Mouse (Mus musculus): ENCODE results near the gene Mgll. TPM values are rescaled to one million over a fixed set of nuclear protein-coding genes. Genes with fewer than 3 reads are reported as not detected.

Gene Mgll
- polyA plus RNA-seq, 1 experiment from 2014 or later: 55.0 TPM

DNA sequence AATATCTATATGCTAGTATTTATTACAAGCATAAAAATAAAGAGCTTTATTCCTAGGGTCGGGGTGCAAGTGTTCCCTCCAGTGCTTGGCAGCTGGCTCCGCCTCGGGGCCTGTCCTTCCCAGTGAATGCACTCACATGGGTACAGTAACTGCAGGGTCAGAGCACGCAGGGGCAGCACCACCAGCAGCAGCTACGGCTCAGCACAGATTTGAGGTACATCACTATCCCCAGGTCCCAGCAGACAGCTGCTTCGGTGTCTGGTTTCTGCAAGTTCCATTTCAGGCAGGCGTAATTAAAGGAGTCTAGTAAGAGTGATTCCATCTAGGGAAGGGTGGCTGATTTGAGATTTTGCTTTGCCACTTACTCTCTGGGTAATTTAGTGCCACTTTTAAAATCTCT is 134.1 kb downstream of the Mgll start:
- H3K4me1 ChIP-seq (ENCODE audit: control insufficient read depth, insufficient read depth, low read length): no peaks in the 10 kb centered on the region
- H3K27ac ChIP-seq (ENCODE audit: low read length): no peak overlapping the region
- H3K36me3 ChIP-seq (ENCODE audit: control insufficient read depth, insufficient read depth, low read length): peaks cover 44% of the 10 kb centered on the region
- H3K4me3 ChIP-seq (ENCODE audit: low read depth, low read length): no peak overlapping the region
- no peak overlapping the region for H3K9ac ChIP-seq (ENCODE audit: low read depth, low read length)
- no peak overlapping the region for H3K4me2 ChIP-seq (ENCODE audit: low read length)
- 70% methylated on average over 7 of the region's 7 CpGs for WGBS
- ATAC-seq: no peak
- H3K9me3 ChIP-seq (replicated peaks; ENCODE audit: control insufficient read depth, low read length, poor library complexity, severe bottlenecking): no peaks in the 10 kb centered on the region
- no peaks in the 10 kb centered on the region for H3K27me3 ChIP-seq (ENCODE audit: control insufficient read depth, insufficient read depth, low read depth, low read length)

DNA sequence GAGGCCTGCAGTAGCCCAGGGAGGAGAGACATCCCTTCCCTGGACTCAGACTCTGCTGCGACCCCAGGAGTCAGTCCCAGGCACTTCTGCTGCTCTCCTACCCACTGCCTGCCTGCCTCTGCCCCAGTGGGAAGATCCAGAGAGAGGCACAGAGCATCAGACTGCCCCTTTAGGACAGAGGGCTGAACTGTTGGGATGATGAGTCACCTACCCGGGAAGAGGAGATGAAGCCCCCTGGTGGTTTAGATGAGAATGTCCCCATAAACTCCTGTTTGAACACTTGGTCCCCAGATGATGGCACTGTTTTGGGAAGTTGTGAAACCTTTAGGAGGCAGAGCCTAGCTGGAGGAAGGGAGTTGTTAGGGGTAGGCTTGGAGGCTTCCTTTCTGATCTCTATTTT is 136.7 kb downstream of the Mgll start:
- Histone ChIP-seq H3K36me3 (ENCODE audit: control insufficient read depth, insufficient read depth, low read length) (peaks cover 47% of the 10 kb centered on the region), H3K4me1 (ENCODE audit: control insufficient read depth, insufficient read depth, low read length) (no peaks in the 10 kb centered on the region), H3K4me2 (ENCODE audit: low read length) (no peak overlapping the region), H3K27me3 (ENCODE audit: control insufficient read depth, insufficient read depth, low read depth, low read length) (no peaks in the 10 kb centered on the region), H3K4me3 (ENCODE audit: low read depth, low read length) (no peak overlapping the region), H3K9ac (ENCODE audit: low read depth, low read length) (no peak overlapping the region), H3K9me3 (replicated peaks; ENCODE audit: control insufficient read depth, low read length, poor library complexity, severe bottlenecking) (no peaks in the 10 kb centered on the region), H3K27ac (ENCODE audit: low read length) (no peak overlapping the region)
- no peak for ATAC-seq
- 6% methylated on average over 2 of the region's 2 CpGs for WGBS

DNA sequence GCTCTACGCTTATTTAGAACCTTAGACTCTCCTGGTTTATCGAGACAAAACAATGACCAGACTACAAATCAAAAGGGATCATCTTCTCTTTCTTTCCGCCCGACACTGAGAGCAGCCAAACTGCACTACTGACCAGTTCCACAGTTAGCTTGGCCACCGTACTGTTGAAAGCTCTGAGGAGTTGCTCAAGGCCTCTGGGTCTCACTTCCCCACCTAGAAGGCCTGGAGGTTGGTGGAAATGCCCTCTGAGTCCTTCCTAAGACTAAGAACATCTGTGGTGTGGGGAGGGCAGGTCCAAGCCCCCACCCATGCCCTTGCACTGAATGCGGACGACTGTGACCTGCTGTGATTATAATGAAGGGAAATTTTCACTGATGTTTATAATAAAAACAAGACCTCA is 141.5 kb downstream of the Mgll start:
- no peak for ATAC-seq
- Histone ChIP-seq H3K27ac (ENCODE audit: low read length) (no peak overlapping the region), H3K4me2 (ENCODE audit: low read length) (no peak overlapping the region), H3K4me1 (ENCODE audit: control insufficient read depth, insufficient read depth, low read length) (peaks cover 13% of the 10 kb centered on the region), H3K9me3 (replicated peaks; ENCODE audit: control insufficient read depth, low read length, poor library complexity, severe bottlenecking) (no peaks in the 10 kb centered on the region), H3K36me3 (ENCODE audit: control insufficient read depth, insufficient read depth, low read length) (peaks cover 32% of the 10 kb centered on the region), H3K27me3 (ENCODE audit: control insufficient read depth, insufficient read depth, low read depth, low read length) (no peaks in the 10 kb centered on the region), H3K4me3 (ENCODE audit: low read depth, low read length) (no peak overlapping the region), H3K9ac (ENCODE audit: low read depth, low read length) (no peak overlapping the region)
- WGBS: 87% methylated on average over 7 of the region's 7 CpGs

DNA sequence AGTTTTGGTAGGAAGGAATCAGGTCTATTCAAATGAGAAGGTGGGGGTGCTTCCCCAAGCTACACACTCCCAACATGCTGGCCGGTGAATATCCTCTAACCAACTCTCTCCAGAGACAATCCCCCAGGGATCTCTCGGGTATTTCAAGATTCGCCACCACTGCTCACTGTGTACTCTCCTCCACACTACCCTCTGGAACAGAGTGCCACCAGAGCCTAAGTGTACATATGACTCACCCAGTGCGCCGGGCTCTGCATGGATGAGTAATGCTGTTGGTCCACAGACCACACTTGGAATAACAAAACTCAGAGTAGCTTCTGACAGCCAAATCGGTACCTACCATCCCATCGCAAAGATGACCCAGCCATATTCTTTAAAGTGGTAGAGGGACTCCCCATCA is 145.2 kb downstream of the Mgll start:
- WGBS: 86% methylated on average over 7 of the region's 7 CpGs
- no peaks in the 10 kb centered on the region for H3K27me3 ChIP-seq (ENCODE audit: control insufficient read depth, insufficient read depth, low read depth, low read length)
- H3K4me3 ChIP-seq (ENCODE audit: low read depth, low read length): no peak overlapping the region
- no peak overlapping the region for H3K9ac ChIP-seq (ENCODE audit: low read depth, low read length)
- H3K36me3 ChIP-seq (ENCODE audit: control insufficient read depth, insufficient read depth, low read length): peaks cover 6% of the 10 kb centered on the region; the same call in 1 of the 2 replicates
- no peak overlapping the region for H3K27ac ChIP-seq (ENCODE audit: low read length)
- no peak for ATAC-seq
- H3K9me3 ChIP-seq (replicated peaks; ENCODE audit: control insufficient read depth, low read length, poor library complexity, severe bottlenecking): no peaks in the 10 kb centered on the region
- no peak overlapping the region for H3K4me2 ChIP-seq (ENCODE audit: low read length)
- peaks cover 40% of the 10 kb centered on the region for H3K4me1 ChIP-seq (ENCODE audit: control insufficient read depth, insufficient read depth, low read length)

DNA sequence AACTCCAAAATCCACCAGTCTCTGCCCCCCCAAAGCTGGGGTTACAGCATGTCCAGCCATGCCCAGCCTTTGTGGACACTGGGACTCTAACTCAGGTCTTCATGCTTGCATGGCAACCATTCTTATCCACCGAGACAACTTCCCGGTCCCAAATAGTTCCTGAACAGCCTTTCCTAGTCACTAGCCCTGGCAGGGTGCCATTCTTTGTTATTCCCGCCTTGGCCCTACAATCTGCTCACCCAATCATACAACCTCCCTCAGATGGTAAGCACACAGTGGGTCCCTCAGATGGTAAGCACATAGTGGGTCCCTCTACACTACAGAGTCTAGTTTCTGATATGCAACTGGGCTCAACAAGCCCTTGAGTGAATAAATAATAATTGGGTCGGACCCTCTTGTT is 146.4 kb downstream of the Mgll start:
- H3K27me3 ChIP-seq (ENCODE audit: control insufficient read depth, insufficient read depth, low read depth, low read length): no peaks in the 10 kb centered on the region
- no peak overlapping the region for H3K4me3 ChIP-seq (ENCODE audit: low read depth, low read length)
- no peak overlapping the region for H3K9ac ChIP-seq (ENCODE audit: low read depth, low read length)
- peaks cover 40% of the 10 kb centered on the region for H3K4me1 ChIP-seq (ENCODE audit: control insufficient read depth, insufficient read depth, low read length)
- H3K9me3 ChIP-seq (replicated peaks; ENCODE audit: control insufficient read depth, low read length, poor library complexity, severe bottlenecking): no peaks in the 10 kb centered on the region
- H3K36me3 ChIP-seq (ENCODE audit: control insufficient read depth, insufficient read depth, low read length): no peaks in the 10 kb centered on the region
- no peak for ATAC-seq
- H3K4me2 ChIP-seq (ENCODE audit: low read length): peak overlapping the region; percentile 78; the same call in 1 of the 2 replicates
- 42% methylated on average over 4 of the region's 4 CpGs for WGBS
- peak overlapping the region; percentile 1; the same call in 1 of the 2 replicates for H3K27ac ChIP-seq (ENCODE audit: low read length)

DNA sequence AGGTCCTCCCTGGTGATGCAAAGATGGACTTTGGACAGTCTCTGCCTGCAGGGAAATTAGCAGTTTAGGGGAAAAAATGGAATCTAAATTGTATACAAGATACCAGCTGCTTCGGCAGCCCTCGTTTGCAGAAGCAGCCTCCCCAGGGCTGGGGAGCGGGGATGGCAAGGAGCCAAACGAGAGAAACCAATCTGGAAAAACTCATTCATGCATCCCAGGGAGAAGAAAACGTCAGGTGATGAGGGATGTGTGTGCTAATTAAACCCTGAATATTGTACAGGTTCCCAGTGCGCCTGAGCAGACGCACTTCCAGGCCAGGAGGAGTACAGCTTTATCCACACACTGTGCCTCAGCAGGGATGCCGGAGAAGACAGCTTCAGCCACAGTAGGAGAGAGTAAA is 147.3 kb downstream of the Mgll start:
- Histone ChIP-seq H3K4me1 (ENCODE audit: control insufficient read depth, insufficient read depth, low read length) (peaks cover 40% of the 10 kb centered on the region), H3K9ac (ENCODE audit: low read depth, low read length) (no peak overlapping the region), H3K27me3 (ENCODE audit: control insufficient read depth, insufficient read depth, low read depth, low read length) (no peaks in the 10 kb centered on the region), H3K9me3 (replicated peaks; ENCODE audit: control insufficient read depth, low read length, poor library complexity, severe bottlenecking) (no peaks in the 10 kb centered on the region), H3K4me2 (ENCODE audit: low read length) (peak overlapping the region; percentile 78), H3K27ac (ENCODE audit: low read length) (peak overlapping the region; percentile 55), H3K36me3 (ENCODE audit: control insufficient read depth, insufficient read depth, low read length) (no peaks in the 10 kb centered on the region), H3K4me3 (ENCODE audit: low read depth, low read length) (no peak overlapping the region)
- ATAC-seq: no peak
- WGBS: 21% methylated on average over 8 of the region's 8 CpGs

DNA sequence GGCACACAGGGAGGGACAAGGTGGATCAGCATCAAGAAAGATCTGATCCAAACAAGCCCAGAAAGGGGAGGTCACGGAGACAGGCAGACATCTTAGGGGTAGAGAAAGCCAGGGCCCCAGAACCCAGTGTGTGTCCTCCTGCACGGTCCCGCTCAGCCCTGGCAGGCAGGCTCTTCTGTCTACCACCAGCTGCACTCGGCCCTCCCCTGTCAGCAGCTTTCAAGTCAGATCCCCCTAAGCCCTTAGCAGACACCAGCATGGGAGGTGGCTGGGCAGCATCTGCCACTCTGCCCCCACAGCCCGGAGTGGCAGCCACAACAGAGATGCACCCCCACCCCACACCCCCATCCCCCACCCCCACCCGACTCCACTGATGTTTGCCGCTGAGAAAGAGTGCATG is 148.6 kb downstream of the Mgll start:
- Histone ChIP-seq H3K4me3 (ENCODE audit: low read depth, low read length) (peak overlapping the region; percentile 96), H3K27ac (ENCODE audit: low read length) (peak overlapping the region; percentile 98), H3K9me3 (replicated peaks; ENCODE audit: control insufficient read depth, low read length, poor library complexity, severe bottlenecking) (no peaks in the 10 kb centered on the region), H3K27me3 (ENCODE audit: control insufficient read depth, insufficient read depth, low read depth, low read length) (no peaks in the 10 kb centered on the region), H3K9ac (ENCODE audit: low read depth, low read length) (peak overlapping the region; percentile 99), H3K36me3 (ENCODE audit: control insufficient read depth, insufficient read depth, low read length) (no peaks in the 10 kb centered on the region), H3K4me1 (ENCODE audit: control insufficient read depth, insufficient read depth, low read length) (peaks cover 40% of the 10 kb centered on the region), H3K4me2 (ENCODE audit: low read length) (peak overlapping the region; percentile 78)
- peak; percentile 19; the same call in 1 of the 2 replicates for ATAC-seq
- WGBS: 14% methylated on average over 7 of the region's 7 CpGs

DNA sequence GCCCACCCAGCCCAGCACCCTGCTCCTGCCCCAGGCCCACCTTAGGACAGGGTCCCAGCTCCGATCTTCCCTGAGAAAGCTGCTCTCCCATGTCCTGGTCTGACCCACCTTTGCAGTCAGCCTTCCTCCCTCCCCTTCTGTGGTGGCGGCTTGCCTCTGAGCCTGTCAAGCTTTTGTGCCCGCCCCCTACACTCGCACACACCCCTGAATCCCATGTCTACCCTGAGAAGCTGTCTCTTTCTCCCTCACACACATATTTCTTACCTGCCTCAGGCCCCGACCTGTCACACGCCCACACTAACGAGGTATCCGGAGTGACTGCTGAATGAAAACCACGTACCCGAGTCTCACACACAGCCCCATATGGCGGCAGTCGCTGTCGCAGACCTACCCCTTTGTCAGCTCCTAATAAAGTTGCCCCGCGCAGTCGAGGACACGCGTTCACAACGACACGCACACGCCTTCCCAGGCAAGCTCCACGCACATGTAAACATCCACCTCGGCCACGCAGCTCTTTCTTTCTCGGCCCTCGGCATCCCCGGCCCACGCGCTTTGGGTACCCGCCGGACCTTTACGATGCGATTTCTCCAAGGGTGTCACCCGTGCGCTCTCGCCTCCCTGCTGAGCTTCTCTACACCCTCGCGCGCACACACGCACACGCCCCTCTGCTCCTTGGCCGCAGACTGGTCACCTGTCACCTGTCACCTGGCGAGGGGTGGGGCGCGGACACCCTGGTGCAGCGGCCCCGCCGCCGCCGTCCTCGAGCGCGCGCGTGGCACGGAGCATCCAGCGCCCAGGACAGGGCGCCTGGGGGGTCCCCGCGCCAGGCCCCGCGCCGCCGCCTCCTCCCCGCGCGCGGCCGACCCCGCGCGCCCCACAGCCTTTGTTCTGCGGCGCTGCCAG is 150.0 kb downstream of the Mgll start:
- peak; percentile 72 for ATAC-seq
- Histone ChIP-seq H3K27me3 (ENCODE audit: control insufficient read depth, insufficient read depth, low read depth, low read length) (no peaks in the 10 kb centered on the region), H3K9ac (ENCODE audit: low read depth, low read length) (peak overlapping the region; percentile 99), H3K4me3 (ENCODE audit: low read depth, low read length) (peak overlapping the region; percentile 96), H3K36me3 (ENCODE audit: control insufficient read depth, insufficient read depth, low read length) (no peaks in the 10 kb centered on the region), H3K4me2 (ENCODE audit: low read length) (peak overlapping the region; percentile 78), H3K4me1 (ENCODE audit: control insufficient read depth, insufficient read depth, low read length) (peaks cover 40% of the 10 kb centered on the region), H3K9me3 (replicated peaks; ENCODE audit: control insufficient read depth, low read length, poor library complexity, severe bottlenecking) (no peaks in the 10 kb centered on the region), H3K27ac (ENCODE audit: low read length) (peak overlapping the region; percentile 98)
- 1% methylated on average over 44 of the region's 74 CpGs for WGBS

DNA sequence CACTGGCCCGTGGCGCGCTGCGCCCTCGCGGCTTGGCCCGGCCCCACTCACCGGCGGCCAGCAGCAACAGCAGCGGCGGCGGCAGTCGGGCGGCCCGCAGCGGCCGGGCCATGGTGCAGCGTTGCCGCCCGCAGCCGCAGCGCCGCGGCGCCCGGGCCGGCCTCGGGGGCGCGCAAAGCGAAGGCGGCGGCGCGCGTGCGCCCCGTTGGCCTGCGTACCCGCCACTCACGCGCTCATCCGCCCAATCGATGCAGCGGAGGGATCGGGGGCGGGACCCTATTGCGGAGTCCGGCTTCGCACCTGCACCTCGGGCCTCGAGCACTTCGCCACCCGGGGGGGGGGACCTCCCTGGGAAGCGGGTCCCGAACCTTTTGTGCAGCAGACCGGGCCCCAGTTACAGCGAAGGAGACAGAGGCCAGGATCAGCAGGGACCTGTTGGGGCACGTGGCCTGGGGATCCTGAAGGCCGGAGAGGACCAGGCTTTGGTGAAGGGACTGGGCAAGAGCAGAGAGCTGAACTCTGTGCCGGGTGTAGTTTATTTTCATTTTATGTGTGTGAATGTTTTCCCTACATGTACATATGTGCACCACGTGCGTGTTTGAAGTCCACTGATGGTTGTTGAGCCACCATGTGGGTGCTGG is 150.8 kb downstream of the Mgll start, which contains the start of gene Podxl2:
TSS of gene Podxl2 (minus strand) at position 177 of the 641 bp plus-strand sequence.
- peak; percentile 70 for ATAC-seq

More for the DNA sequence above, 150.8 kb downstream of the Mgll start, which contains the start of gene Podxl2:
- H3K9ac ChIP-seq (ENCODE audit: low read depth, low read length): peak within 1 kb of the TSS; percentile 99
- WGBS: 8% methylated on average over 34 of the region's 63 CpGs
- H3K9me3 ChIP-seq (replicated peaks; ENCODE audit: control insufficient read depth, low read length, poor library complexity, severe bottlenecking): no peaks in the 10 kb centered on the region
- peak within 1 kb of the TSS; percentile 98 for H3K27ac ChIP-seq (ENCODE audit: low read length)
- no peaks in the 10 kb centered on the region for H3K36me3 ChIP-seq (ENCODE audit: control insufficient read depth, insufficient read depth, low read length)
- peak within 1 kb of the TSS; percentile 96 for H3K4me3 ChIP-seq (ENCODE audit: low read depth, low read length)
- H3K27me3 ChIP-seq (ENCODE audit: control insufficient read depth, insufficient read depth, low read depth, low read length): no peaks in the 10 kb centered on the region
- H3K4me2 ChIP-seq (ENCODE audit: low read length): peak within 1 kb of the TSS; percentile 78
- H3K4me1 ChIP-seq (ENCODE audit: control insufficient read depth, insufficient read depth, low read length): peaks cover 34% of the 10 kb centered on the region

Measured in midbrain, embryonic 16.5 days (tissue).